Mouse (Mus musculus): ENCODE measurements around the gene Pafah1b2. TPM values are rescaled to one million over a fixed set of nuclear protein-coding genes. Genes with fewer than 3 reads are reported as not detected.

Pafah1b2 gene
- polyA plus RNA-seq, 1 experiment from 2014 or later, result 110 TPM

DNA sequence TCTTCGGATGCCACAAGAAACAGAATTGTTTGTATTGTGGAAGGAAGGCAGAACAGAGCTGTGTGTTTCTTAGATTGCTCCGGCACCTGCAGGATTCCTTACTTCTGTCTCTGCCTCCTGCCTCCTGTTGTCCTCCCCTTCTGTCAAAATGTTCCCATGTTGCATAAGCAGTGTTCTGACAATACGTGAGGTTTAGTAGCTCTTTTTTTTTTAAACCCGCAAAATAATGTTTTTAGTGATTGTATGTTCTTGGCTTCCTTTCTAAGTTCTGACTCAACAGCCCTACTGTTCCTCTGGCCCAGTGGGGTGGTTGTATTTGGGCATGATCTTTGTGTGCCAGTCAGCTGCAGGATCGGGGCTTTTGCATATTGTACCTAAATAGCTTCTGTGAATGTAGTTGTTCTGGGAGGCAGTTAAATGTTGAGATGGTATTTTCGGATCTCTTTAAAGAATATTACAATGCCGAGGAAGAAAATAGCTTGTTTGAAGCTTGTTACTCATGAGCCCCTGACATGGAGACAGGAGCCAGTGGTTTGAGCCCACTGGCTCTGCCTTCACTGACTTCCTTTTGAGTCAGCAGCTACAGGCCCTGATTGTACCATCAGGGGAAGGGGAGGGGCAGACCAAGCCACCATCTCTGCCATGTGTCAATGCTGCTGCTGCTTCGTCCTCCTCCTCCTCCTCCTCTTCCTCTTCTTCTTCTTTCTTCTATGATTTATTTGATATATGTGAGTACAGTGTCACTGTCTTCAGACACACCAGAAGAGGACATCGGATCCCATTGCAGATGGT is 13.8 kb upstream of the Pafah1b2 start:
- DNase-seq (ENCODE audit: low spot score), result no peak

GRCm38 (mm10) chr9:46023591-46023990 is 11.1 kb upstream of the Pafah1b2 start:
- DNase-seq (ENCODE audit: low spot score), result no peak

GRCm38 (mm10) chr9:46019975-46020374 is 7.5 kb upstream of the Pafah1b2 start:
- no peak for DNase-seq (ENCODE audit: low spot score)

DNA sequence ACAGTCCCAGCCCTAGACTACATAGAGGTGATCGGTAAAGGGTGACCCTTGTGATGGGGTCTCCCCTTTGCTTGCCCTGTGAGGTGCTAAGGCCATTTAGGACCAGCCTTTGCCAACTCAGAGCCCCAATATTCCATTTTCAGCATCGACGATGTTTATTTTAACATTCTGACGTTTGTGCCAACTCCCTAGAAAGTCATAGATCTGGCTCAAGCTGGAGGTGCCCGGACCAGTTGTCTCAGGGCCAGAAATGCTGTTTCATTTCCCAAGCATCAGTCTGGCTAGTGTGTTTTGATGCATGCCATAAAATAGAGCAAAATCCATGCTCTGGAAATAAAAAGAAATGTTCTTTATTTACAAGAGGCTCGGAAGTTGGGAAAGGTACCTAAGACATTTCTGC is 5.8 kb upstream of the Pafah1b2 start:
- DNase-seq (ENCODE audit: low spot score), result no peak

- DNase-seq (ENCODE audit: low spot score), result no peak
Observed at GRCm38 (mm10) chr9:46016417-46016816, 3.9 kb upstream of the Pafah1b2 start.

- no peak for DNase-seq (ENCODE audit: low spot score)
Observed at GRCm38 (mm10) chr9:46015831-46016230, 3.3 kb upstream of the Pafah1b2 start.

- DNase-seq (ENCODE audit: low spot score), result no peak
Observed at GRCm38 (mm10) chr9:46015081-46015551, 2.6 kb upstream of the Pafah1b2 start.

DNA sequence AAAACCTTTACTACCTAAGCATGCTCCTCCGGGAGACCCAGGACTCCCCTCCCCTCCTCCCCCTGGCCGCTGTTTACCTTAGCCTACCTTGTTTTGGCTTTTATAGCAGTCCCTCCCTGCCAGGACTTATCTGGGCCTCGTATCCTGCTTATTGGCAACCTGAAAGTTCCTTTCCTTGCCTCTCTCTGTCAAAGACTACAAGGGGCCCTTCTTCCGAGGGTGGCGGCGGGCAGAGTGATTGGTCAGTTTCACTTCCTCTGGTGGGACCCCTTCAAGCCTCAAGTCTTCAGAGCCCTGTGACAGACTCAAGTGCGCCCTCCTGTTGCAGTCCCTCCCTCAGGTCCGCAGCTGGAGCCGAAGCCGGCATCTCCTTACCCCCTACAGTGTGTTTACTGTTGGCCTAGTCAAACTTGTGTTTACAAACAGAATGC is 1.8 kb upstream of the Pafah1b2 start:
- DNase-seq (ENCODE audit: low spot score), result peak; percentile 55

DNA sequence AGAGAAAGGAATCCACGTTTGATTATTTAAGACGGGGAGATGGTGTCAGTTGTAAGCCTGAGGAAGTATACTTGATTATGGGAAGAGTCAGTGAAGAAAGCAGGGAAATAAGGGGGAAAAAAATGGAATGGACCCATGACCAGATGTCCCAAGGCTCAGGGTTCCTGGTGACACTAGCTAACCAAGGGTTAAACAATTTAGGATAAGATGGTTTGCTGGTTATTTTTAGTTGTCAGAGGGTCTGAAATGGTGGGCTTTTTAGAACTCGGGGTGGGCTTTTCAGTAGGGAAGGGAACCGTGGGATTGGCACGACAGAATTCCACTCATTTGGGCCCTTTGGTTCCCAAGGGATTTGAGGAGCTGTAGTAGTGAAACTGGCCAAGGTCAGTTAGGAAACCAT is 1.1 kb upstream of the Pafah1b2 start:
- DNase-seq (ENCODE audit: low spot score), result no peak

GRCm38 (mm10) chr9:46013009-46013586 is 608 bp upstream of the Pafah1b2 start:
- DNase-seq (ENCODE audit: low spot score), result peak; percentile 32

DNA sequence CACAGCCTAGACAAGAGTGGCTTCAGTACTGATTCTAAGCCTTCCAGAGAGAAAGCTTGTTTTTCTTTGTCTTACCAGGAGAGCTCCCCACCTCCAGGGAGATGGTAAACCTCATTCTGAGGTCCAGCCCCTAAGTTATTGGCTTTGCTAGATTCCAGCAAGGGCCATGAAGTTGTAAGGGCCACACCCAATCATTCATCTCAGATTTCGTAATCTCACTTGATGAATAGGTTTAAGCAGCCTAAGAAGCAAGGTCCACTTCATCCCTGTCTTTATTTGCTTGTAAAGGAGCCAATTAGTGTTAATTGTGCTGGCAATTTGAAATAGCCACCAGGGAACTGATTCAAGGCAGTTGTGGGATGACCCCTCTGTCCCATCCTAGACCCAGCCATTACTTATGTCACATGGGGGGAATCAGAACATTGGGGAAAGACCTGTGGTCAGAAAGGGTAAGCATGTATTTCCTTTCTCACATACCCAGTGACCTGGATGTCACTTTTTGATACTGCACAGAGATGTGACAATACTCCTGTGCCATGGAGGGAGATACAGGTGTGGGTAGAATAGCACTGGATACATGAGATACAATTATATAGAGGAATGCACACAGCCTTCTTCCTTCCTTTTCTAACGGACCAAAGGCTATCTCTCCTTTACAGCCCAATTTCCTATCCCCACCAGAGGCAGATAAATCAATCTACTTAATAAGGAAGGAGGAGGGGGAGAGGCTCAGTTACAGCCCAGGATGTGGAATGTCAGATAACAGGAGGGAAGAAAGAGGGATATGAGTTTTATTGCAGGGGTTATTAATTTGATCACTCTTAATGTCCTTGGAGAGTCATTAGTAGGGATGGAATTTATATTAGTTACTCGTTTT is 1.2 kb downstream of the Pafah1b2 start:
- no peak for DNase-seq (ENCODE audit: low spot score)

DNA sequence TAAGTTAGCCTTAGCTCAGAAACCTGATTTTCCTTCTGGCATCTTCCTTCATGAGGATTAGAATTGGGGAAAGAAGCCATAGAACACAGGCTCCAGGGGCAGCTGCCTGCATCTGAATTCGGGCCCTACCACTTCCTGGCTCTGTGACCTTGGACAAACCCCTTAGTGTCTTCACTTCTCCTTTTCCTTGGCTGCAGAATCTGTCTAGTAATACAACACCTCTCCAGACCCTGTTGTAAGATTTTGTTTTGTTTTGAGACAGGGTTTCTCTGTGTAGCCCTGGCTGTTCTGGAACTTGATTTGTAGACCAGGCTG is 2.9 kb downstream of the Pafah1b2 start:
- no peak for DNase-seq (ENCODE audit: low spot score)

DNA sequence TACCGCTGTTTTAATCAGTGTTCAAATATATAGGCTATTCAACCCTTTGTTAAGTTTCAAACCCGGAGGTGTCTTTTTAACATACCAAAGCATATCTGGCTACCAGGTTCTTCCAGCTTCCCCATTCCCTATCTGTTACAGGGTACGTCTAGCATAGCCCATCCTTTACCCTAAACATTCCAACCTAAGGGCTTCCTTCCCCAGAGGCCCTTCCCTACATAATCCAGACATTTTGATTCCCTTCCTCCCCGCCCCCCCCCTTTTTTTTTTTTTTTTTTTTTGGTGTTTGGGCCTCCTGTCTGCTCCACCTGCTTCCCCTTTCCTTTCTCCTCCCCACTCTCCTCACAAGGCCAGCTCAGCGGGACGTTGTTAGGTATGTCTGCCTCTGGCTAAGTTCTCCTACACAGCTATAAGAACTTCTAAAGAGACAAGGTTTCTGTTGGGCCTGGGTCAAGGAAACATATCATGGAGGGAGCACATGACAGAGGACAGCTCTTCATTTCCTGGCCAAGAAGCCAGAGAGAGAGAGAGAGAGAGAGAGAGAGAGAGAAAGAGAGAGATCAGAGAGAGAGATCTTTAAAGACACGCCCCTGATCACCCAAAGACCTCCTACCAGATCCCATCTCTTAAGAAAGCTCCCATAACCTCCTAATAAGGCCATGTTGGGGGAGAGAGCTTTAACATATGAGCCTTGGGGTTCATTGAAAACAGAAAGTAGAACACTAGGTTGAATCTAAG is 3.4 kb downstream of the Pafah1b2 start:
- DNase-seq (ENCODE audit: low spot score), result no peak

DNA sequence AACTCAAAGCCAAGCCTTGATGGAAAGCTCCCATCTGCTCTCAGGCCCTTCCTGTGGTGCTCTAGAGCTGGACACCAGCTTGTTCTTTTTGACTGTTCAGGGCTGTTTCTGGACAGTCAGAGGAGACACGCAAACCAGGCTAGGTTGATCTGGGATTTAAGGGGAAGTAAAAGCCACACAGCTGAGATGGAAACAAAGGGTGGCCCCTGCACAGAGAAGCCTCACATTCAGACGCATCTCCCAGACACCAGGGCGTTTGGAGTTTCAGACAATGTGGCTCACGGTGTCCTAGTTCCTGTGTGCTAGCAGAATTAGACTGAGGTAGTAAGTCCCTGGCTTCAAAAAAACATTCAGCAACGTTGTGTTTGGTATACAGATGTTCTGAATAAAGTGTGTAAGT is 6.3 kb downstream of the Pafah1b2 start:
- no peak for DNase-seq (ENCODE audit: low spot score)

GRCm38 (mm10) chr9:46004529-46004928 is 8.0 kb downstream of the Pafah1b2 start:
- no peak for DNase-seq (ENCODE audit: low spot score)

DNA sequence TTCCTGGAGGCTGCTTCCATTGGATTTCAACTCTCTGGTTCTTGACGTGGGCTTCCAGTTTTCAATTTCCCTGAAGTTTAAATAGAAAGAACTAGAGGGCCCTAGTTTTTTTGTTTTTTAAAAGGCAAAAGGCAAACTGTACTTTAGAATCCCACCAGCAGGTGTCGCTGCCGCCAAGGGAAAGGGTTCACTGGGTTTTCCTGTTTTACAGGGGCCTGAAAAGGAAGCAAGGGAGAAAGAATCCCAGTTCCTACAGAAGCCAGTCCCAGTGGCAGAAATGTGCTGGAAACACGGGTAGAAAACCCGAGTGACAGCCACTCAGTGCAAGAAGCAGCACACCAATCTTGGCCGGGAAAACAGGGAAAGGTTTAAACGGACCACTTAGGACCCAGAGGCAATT is 8.8 kb downstream of the Pafah1b2 start:
- peak; percentile 72 for DNase-seq (ENCODE audit: low spot score)

DNA sequence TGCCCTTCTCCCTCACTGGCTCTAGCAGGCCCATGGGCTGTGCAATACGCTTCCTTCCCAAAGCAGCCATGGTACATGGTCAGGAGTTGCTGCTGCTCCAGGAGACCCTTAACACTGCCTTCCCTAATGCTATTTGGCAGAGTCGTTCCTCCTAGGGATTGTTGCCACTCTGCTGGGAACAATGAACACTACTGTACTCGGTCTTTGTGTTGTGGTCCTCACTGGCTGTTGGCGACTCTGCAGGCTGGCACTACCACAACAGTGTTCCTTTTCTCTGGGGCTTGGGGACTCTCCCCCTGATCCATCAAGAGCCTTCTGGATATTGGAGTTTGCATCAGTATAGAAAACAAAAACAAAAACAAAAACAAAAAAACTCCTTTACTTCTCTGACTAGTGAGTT is 13.5 kb downstream of the Pafah1b2 start:
- DNase-seq (ENCODE audit: low spot score), result no peak

GRCm38 (mm10) chr9:45985229-45985567 is 27.3 kb downstream of the Pafah1b2 start:
- peak; percentile 4 for DNase-seq (ENCODE audit: low spot score)

DNA sequence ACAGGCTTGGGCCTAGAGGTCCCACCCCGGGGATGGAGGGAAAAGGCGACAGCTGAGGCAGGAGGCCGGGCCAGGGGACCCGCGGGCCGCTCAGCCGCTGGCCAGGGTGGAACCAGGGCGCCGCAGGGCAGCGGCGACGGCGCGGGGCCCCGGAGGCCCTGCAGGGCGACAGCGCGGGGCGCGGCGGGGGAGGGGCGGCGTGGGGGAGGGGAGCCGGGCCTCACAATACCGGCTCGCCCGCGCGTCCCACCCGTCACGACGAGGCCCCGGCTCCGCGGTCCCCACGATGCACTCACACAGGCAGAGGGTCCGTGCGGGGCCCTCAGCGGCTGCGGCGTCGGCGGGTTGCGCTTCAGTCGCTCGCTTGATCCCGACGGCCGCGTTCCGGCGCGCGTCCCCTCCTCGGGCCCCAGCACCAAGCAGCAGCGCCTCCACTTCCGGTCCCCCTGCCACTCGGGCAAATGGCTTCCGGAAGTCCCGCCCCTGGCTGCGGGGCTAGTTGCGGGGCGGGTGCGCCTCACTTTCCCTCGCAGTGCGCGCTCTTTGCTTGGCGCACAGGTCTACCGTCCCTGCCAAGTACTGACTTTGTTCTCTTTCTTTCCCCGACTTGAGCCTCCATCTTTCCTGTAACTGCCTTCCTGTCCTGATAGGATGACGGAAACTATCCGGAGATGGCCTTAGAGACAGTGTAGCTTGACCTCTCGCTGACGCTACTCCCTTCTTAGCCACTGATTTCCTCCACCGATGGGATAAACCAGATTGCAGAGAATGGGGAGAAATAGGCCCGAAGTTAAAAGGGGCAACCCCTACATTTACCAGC is 27.9 kb downstream of the Pafah1b2 start:
- DNase-seq (ENCODE audit: low spot score), result peak; percentile 91

DNA sequence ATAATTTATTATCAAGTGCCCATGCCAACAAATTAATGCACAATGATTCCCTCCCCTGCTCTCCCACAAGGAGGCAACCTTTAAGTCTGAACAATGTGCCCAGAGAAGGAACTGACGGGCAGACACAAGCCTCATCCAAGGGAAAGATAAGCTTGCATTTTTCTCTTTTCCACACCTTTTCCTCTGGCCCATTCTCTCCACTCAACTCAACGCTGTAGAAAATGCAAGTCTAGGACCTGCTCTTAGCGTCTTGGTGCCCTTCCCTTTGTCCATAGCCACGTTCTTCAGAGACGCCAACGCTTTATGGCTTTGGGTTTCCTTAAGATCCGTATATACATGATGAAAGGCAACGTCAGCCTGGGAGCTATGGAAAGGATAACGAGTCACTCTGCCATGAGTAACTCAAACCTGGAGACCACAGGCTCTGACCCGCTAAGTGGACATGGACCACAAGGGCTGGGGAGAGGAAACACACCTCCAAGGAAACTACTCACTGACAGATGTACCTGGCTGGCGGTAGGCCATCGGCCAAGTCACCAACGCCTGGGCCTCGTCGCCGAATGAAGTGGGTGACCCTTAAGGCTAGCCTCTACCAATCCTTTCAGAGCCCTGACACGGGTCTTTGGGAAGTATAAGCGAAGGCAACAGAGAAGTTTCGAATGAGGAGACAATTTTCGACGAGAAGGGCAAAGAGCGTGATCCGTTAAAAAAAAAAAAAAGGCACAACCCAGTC is 28.6 kb downstream of the Pafah1b2 start:
- DNase-seq (ENCODE audit: low spot score), result no peak
